Mouse (Mus musculus): ENCODE data around the gene Cebpb.

- TF ChIP-seq POLR2A (IDR thresholded peaks at IDR 0.05; ENCODE audit: borderline replicate concordance, insufficient read depth, low read length) = no peak
- TF ChIP-seq CTCF (IDR thresholded peaks at IDR 0.05; ENCODE audit: borderline replicate concordance, insufficient read depth, low read depth, low read length) = no peak
Observed at GRCm38 (mm10) chr2:167685865-167686264, 2.9 kb upstream of the Cebpb start.
